Mouse (Mus musculus) MEL (cell line): ENCODE results near the gene Gm10964.

Source experiments
- CTCF ChIP-seq, 3 experiments: IDR thresholded peaks in 2 of 3; conservative IDR thresholded peaks in 1 of 3; 2 replicates each; pipeline ENCODE4 v1.5.1; 2011 to 2012; ENCODE audit warnings: low read length in 3 of 3, low read depth in 2 of 3, mild to moderate bottlenecking in 2 of 3, improper control_type of control experiment in 1 of 3, inconsistent platforms in 1 of 3, mixed read lengths in 1 of 3, moderate library complexity in 1 of 3; ENCODE audit not compliant: control insufficient read depth in 1 of 3, insufficient read depth in 1 of 3, poor library complexity in 1 of 3, severe bottlenecking in 1 of 3
- ELF1 ChIP-seq: IDR thresholded peaks from 2 replicates; pipeline ENCODE4 v1.6.1; 2014; ENCODE audit warnings: low read depth, mild to moderate bottlenecking, inconsistent platforms, low read length, improper control_type of control experiment, moderate library complexity
- EP300 ChIP-seq, 2 experiments: IDR thresholded peaks; 2 replicates each; pipeline ENCODE4 v1.6.1; 2011; ENCODE audit warnings: improper control_type of control experiment in 2 of 2, low read length in 2 of 2, low read depth in 1 of 2, mild to moderate bottlenecking in 1 of 2
- GABPA ChIP-seq: IDR thresholded peaks from 2 replicates; pipeline ENCODE4 v1.6.1; 2012; ENCODE audit warnings: low read depth, mild to moderate bottlenecking, inconsistent platforms, low read length, improper control_type of control experiment, moderate library complexity
- MAX ChIP-seq: IDR thresholded peaks from 2 replicates; pipeline ENCODE4 v1.6.1; 2011; ENCODE audit warnings: low read length, improper control_type of control experiment
- MAZ ChIP-seq: IDR thresholded peaks from 2 replicates; pipeline ENCODE4 v1.6.1; 2012; ENCODE audit warnings: low read depth, mild to moderate bottlenecking, inconsistent platforms, low read length, improper control_type of control experiment
- MYC ChIP-seq: IDR thresholded peaks from 2 replicates; pipeline ENCODE4 v1.6.1; 2011; ENCODE audit warnings: low read depth, mild to moderate bottlenecking, low read length, improper control_type of control experiment, moderate library complexity
- POLR2A ChIP-seq, 2 experiments: IDR thresholded peaks; 2 replicates each; pipeline ENCODE4 v1.6.1; 2011 to 2012; ENCODE audit warnings: low read length in 2 of 2, mild to moderate bottlenecking in 2 of 2, control low read depth in 1 of 2, improper control_type of control experiment in 1 of 2, low read depth in 1 of 2, moderate library complexity in 1 of 2; ENCODE audit not compliant: control insufficient read depth in 1 of 2, insufficient read depth in 1 of 2, poor library complexity in 1 of 2
- TBP ChIP-seq: IDR thresholded peaks from 2 replicates; pipeline ENCODE4 v1.8.0; 2011; ENCODE audit warnings: low read depth, low read length, improper control_type of control experiment
- USF2 ChIP-seq, 2 experiments: IDR thresholded peaks; 2 replicates each; pipeline ENCODE4 v1.6.1; 2011 to 2012; ENCODE audit warnings: improper control_type of control experiment in 2 of 2, low read length in 2 of 2, borderline replicate concordance in 1 of 2, inconsistent platforms in 1 of 2, low read depth in 1 of 2, mild to moderate bottlenecking in 1 of 2; ENCODE audit not compliant: insufficient read depth in 1 of 2
- ZKSCAN1 ChIP-seq: IDR thresholded peaks from 2 replicates; pipeline ENCODE4 v1.6.1; 2012; ENCODE audit warnings: low read depth, mild to moderate bottlenecking, inconsistent platforms, low read length, improper control_type of control experiment, moderate library complexity
- ZNF384 ChIP-seq: IDR thresholded peaks from 2 replicates; pipeline ENCODE4 v1.6.1; 2012; ENCODE audit warnings: low read depth, mild to moderate bottlenecking, inconsistent platforms, low read length, improper control_type of control experiment

DNA sequence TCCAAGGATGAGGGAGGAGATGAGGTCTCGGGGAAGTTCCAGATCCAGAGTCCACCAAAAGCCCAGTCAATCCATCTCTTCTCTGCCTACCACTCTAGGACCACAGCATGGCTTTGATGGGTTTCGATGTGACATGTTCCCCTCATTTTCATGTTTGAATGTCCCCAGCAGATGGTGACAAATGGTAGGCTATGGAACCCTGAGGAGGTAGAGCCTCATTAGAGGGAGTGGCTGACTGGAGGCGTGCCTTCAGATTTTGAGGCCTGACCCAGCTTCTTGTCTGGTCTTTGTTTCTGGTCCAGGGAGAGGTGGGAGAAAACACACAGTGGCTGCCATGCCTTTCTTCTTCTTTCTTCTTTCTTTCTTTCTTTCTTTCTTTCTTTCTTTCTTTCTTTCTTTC is 48.7 kb upstream of the Gm10964 start:
- peak in 1 of 3 experiments; percentile 32; a peak in 2 of 6 replicates for TF ChIP-seq CTCF (IDR thresholded peaks at IDR 0.05 in 2 of 3, conservative IDR thresholded peaks at IDR 0.05 in 1 of 3; ENCODE audit: control insufficient read depth in 1 of 3, insufficient read depth in 1 of 3, low read depth in 2 of 3, low read length in 3 of 3, poor library complexity in 1 of 3, severe bottlenecking in 1 of 3)
- TF ChIP-seq POLR2A (IDR thresholded peaks at IDR 0.05; ENCODE audit: control insufficient read depth in 1 of 2, insufficient read depth in 1 of 2, low read depth in 1 of 2, low read length in 2 of 2, poor library complexity in 1 of 2), result no peak
- TF ChIP-seq GABPA, result no peak
- no peak for TF ChIP-seq USF2 (IDR thresholded peaks at IDR 0.05; ENCODE audit: borderline replicate concordance in 1 of 2, insufficient read depth in 1 of 2, low read depth in 1 of 2, low read length in 2 of 2)
- TF ChIP-seq ZKSCAN1, result no peak
- TF ChIP-seq EP300 (IDR thresholded peaks at IDR 0.05; ENCODE audit: low read depth in 1 of 2, low read length in 2 of 2), result no peak
- no peak for TF ChIP-seq MAZ
- TF ChIP-seq MAX, result no peak
- no peak for TF ChIP-seq ELF1
- TF ChIP-seq MYC, result no peak
- no peak for TF ChIP-seq TBP
- no peak for TF ChIP-seq ZNF384
